10 mouse cellular contexts compared by ENCODE assay signal in the genomic region with DNA sequence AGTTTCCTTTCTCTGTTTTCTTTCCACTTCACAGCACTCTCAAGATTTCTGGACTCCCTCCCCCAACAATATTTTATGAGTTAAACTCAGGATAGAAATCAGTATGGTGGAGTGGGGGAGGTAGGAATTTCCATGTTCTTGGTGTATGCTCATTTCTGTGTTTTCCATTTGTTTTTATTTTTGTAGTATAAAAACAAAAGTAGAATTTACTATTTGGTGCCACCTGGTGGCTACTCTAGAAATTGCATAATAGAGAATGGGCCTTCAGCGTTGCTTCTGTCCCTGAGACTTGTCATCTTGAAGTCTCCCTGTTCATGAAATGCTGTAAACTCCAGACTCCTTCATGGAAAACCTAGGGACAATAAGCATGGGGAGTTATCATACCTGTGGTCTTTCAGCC. TPM values are rescaled to one million over a fixed set of nuclear protein-coding genes. Genes with fewer than 3 reads are reported as not detected.
DNase-seq lines count a peak whose midpoint lies in the region; ATAC-seq and TF ChIP-seq lines count a peak whose summit lies in the region.
"Had no signal": no experiment of that assay in that cellular context is flagged by ENCODE, and none has a peak within 500 bp of the region (broad histone marks: within the 10 kb centered on the region; RNA-seq: fewer than 3 reads in every experiment).

No protein-coding gene starts in this region.

- WGBS in liver, embryonic 14.5 days (ENCODE audit: insufficient replicate concordance), result 0% methylated on average over 1 of the region's 1 CpGs
- WGBS in forebrain, embryonic 14.5 days, result 14% methylated on average over 1 of the region's 1 CpGs
- WGBS in intestine, embryonic 16.5 days, result 13% methylated on average over 1 of the region's 1 CpGs

- no peak overlapping the region for H3K4me2 ChIP-seq in liver, embryonic 14.5 days (ENCODE audit: low read depth)
- H3K4me2 ChIP-seq in forebrain, embryonic 14.5 days (ENCODE audit: low read length), result no peak overlapping the region
- no peak overlapping the region for H3K4me2 ChIP-seq in intestine, embryonic 16.5 days (ENCODE audit: low read depth, low read length)
- H3K4me2 ChIP-seq: heart, embryonic 13.5 days; midbrain, embryonic 12.5 days had no signal

- H3K9me3 ChIP-seq in liver, embryonic 14.5 days (ENCODE audit: control insufficient read depth, low read length), result no peaks in the 10 kb centered on the region
- H3K9me3 ChIP-seq in forebrain, embryonic 14.5 days (replicated peaks; ENCODE audit: control insufficient read depth, low read length), result no peaks in the 10 kb centered on the region
- no peaks in the 10 kb centered on the region for H3K9me3 ChIP-seq in intestine, embryonic 16.5 days (ENCODE audit: control insufficient read depth, low read length)
- H3K9me3 ChIP-seq: heart, embryonic 13.5 days; midbrain, embryonic 12.5 days had no signal

- ATAC-seq in frontal cortex, adult (ENCODE audit: low TSS enrichment), result peak; percentile 38; the same call in 1 of the 2 replicates
- no peak for ATAC-seq in liver, embryonic 14.5 days (ENCODE audit: insufficient read depth)
- ATAC-seq in forebrain, embryonic 14.5 days, result peak; percentile 60
- ATAC-seq in intestine, embryonic 16.5 days, result no peak

- no peak overlapping the region for H3K27ac ChIP-seq in liver, embryonic 14.5 days
- no peak overlapping the region for H3K27ac ChIP-seq in forebrain, embryonic 14.5 days (ENCODE audit: low read depth, low read length)
- H3K27ac ChIP-seq in intestine, embryonic 16.5 days (ENCODE audit: low read length), result no peak overlapping the region
- H3K27ac ChIP-seq: heart, embryonic 13.5 days; midbrain, embryonic 12.5 days had no signal

- peak; percentile 26; the same call in 1 of the 2 replicates for TF ChIP-seq CTCF in liver, embryonic 14.5 days (IDR thresholded peaks at IDR 0.05; ENCODE audit: low read depth)

- H3K9ac ChIP-seq in liver, embryonic 14.5 days (replicated peaks), result no peak overlapping the region
- H3K9ac ChIP-seq in forebrain, embryonic 14.5 days (ENCODE audit: low read length), result no peak overlapping the region
- H3K9ac ChIP-seq in intestine, embryonic 16.5 days (ENCODE audit: low read depth, low read length), result no peak overlapping the region
- H3K9ac ChIP-seq: heart, embryonic 13.5 days; midbrain, embryonic 12.5 days had no signal

- no peak for DNase-seq in frontal cortex, postnatal 10 days (ENCODE audit: low spot score in 2 of 2)
- no peak for DNase-seq in liver, embryonic 14.5 days (ENCODE audit: low read depth in 3 of 3, low spot score in 3 of 3)
- no peak for DNase-seq in liver
- DNase-seq in R1 (ENCODE audit: low read depth, low spot score), result peak; percentile 27
- peak; percentile 75 for DNase-seq in forebrain, embryonic 14.5 days (ENCODE audit: low spot score)
- peak; percentile 20 for DNase-seq in retina, adult 2 months (ENCODE audit: low read depth, low spot score)

- TF ChIP-seq EP300 in liver, embryonic 14.5 days (IDR thresholded peaks at IDR 0.05; ENCODE audit: low read depth), result no peak

- H3K27me3 ChIP-seq in liver, embryonic 14.5 days (ENCODE audit: control insufficient read depth, insufficient read depth, low read length), result no peaks in the 10 kb centered on the region
- H3K27me3 ChIP-seq in forebrain, embryonic 14.5 days (replicated peaks; ENCODE audit: control insufficient read depth, insufficient read depth, low read length), result no peaks in the 10 kb centered on the region
- no peaks in the 10 kb centered on the region for H3K27me3 ChIP-seq in intestine, embryonic 16.5 days (replicated peaks; ENCODE audit: control insufficient read depth, insufficient read depth, low read length)
- H3K27me3 ChIP-seq: heart, embryonic 13.5 days; midbrain, embryonic 12.5 days had no signal

- H3K36me3 ChIP-seq in liver, embryonic 14.5 days (replicated peaks; ENCODE audit: control insufficient read depth, insufficient read depth, low read depth), result no peaks in the 10 kb centered on the region
- H3K36me3 ChIP-seq in forebrain, embryonic 14.5 days (ENCODE audit: control insufficient read depth, insufficient read depth, low read length), result no peaks in the 10 kb centered on the region
- no peaks in the 10 kb centered on the region for H3K36me3 ChIP-seq in intestine, embryonic 16.5 days (ENCODE audit: control insufficient read depth, insufficient read depth, low read length)
- H3K36me3 ChIP-seq: heart, embryonic 13.5 days; midbrain, embryonic 12.5 days had no signal

- H3K4me1 ChIP-seq in liver, embryonic 14.5 days (replicated peaks; ENCODE audit: control insufficient read depth in 2 of 2, insufficient read depth in 2 of 2, low read length in 1 of 2), result no peaks in the 10 kb centered on the region
- H3K4me1 ChIP-seq in forebrain, embryonic 14.5 days (ENCODE audit: control insufficient read depth, insufficient read depth, low read length), result no peaks in the 10 kb centered on the region
- no peaks in the 10 kb centered on the region for H3K4me1 ChIP-seq in intestine, embryonic 16.5 days (ENCODE audit: control insufficient read depth, insufficient read depth, low read length)
- H3K4me1 ChIP-seq: heart, embryonic 13.5 days; midbrain, embryonic 12.5 days had no signal

- H3K4me3 ChIP-seq in liver, embryonic 14.5 days (ENCODE audit: insufficient read depth in 1 of 2, low read depth in 2 of 2, low read length in 2 of 2), result no peak overlapping the region
- no peak overlapping the region for H3K4me3 ChIP-seq in forebrain, embryonic 14.5 days (ENCODE audit: low read depth, low read length)
- no peak overlapping the region for H3K4me3 ChIP-seq in intestine, embryonic 16.5 days (ENCODE audit: low read length)
- H3K4me3 ChIP-seq: heart, embryonic 13.5 days; midbrain, embryonic 12.5 days had no signal

RNA-seq across cellular contexts. Expression of a gene that starts 47.7 kb away (rescaled TPM):
- polyA plus RNA-seq in liver, embryonic 14.5 days (2012; rRNA removed), result 0.01 TPM in 2 replicates
- polyA plus RNA-seq in liver, embryonic 14.5 days (2014; fragmentation: Nextera tagmentation; extraction: Ambion mirVana), result not detected in 2 replicates
- polyA plus RNA-seq in forebrain, embryonic 14.5 days (2014; fragmentation: Nextera tagmentation; extraction: Ambion mirVana), result 28.9 and 32.4 TPM in 2 replicates
- polyA plus RNA-seq in intestine, embryonic 16.5 days (2015; fragmentation: Nextera tagmentation; extraction: Ambion mirVana), result 1.5 and 1.7 TPM in 2 replicates

Comparison
In these comparisons a context has a peak if more than half of its experiments do, and no peak if none do; other contexts are left out.
1. ATAC-seq: peak in frontal cortex, adult (single experiment) and forebrain, embryonic 14.5 days (single experiment); none in liver, embryonic 14.5 days (single experiment) and intestine, embryonic 16.5 days (single experiment).
2. DNase-seq: peak in R1 (single experiment), forebrain, embryonic 14.5 days (single experiment) and retina, adult 2 months (single experiment); none in frontal cortex, postnatal 10 days (0 of 2), liver, embryonic 14.5 days (0 of 3) and liver (single experiment).
3. RNA of a gene that starts 47.7 kb away (polyA plus RNA-seq): 28.9 to 32.4 TPM in forebrain, embryonic 14.5 days; 1.5 to 1.7 TPM in intestine, embryonic 16.5 days and 0.01 TPM in liver, embryonic 14.5 days; every median in the first group is over 10 times any median in the second.